ENCODE assay signal across 18 mouse cellular contexts in the genomic region with DNA sequence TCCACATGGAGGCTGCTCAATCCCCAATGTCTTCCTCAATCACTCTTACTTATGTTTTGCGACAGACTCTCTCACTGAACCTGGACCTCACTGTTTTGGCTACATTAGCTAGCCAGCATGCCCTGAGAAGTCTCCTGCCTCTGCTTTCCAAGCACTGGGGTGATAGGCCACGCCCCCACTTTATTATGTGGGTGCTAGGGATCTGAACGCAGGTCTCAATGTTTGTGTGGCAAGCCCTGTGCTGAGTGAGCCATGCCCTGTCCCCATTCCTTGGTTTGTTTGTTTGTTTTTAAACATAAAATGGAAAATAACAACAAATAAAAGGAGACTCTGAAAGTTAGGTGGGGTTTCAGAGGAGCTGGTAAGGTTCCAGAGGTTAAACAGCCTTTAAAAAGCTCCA. TPM values are rescaled to one million over a fixed set of nuclear protein-coding genes. Genes with fewer than 3 reads are reported as not detected.
"Had no signal": no experiment of that assay in that cellular context is flagged by ENCODE, and none has a peak within 500 bp of the region (broad histone marks: within the 10 kb centered on the region; RNA-seq: fewer than 3 reads in every experiment).

No protein-coding gene starts in this region.

- DNase-seq: lung, adult 18-20 months; lung, embryonic 14.5 days; lung, postnatal 10 days; lung, postnatal 4 days; midbrain, embryonic 14.5 days; right cerebral cortex, adult 18-20 months; right cerebral cortex, postnatal 25 days; right cerebral cortex, postnatal 4 days; spleen, adult 18-20 months; thymus, adult 18-20 months; thymus, postnatal 14 days; thymus, postnatal 36 days had no signal

- H3K9ac ChIP-seq: lung, embryonic 14.5 days; neural tube, embryonic 13.5 days; neural tube, embryonic 15.5 days had no signal

- H3K27me3 ChIP-seq: neural tube, embryonic 13.5 days; neural tube, embryonic 15.5 days had no signal

- H3K27ac ChIP-seq: neural tube, embryonic 13.5 days; neural tube, embryonic 15.5 days had no signal

- H3K9me3 ChIP-seq: midbrain, embryonic 10.5 days; neural tube, embryonic 13.5 days; neural tube, embryonic 15.5 days had no signal

- H3K4me3 ChIP-seq: midbrain, embryonic 10.5 days; myocyte; neural tube, embryonic 13.5 days; neural tube, embryonic 15.5 days had no signal

- ATAC-seq: midbrain, embryonic 16.5 days had no signal

- H3K4me2 ChIP-seq: lung, embryonic 14.5 days; neural tube, embryonic 13.5 days; neural tube, embryonic 15.5 days had no signal

- H3K4me1 ChIP-seq: midbrain, embryonic 10.5 days; neural tube, embryonic 13.5 days had no signal

- H3K36me3 ChIP-seq: midbrain, embryonic 10.5 days; neural tube, embryonic 13.5 days; neural tube, embryonic 15.5 days had no signal

RNA-seq across cellular contexts. Expression of gene Lipc, which starts 7.4 kb away (rescaled TPM):
- polyA plus RNA-seq: midbrain, embryonic 10.5 days; midbrain, embryonic 14.5 days; neural tube, embryonic 11.5 days had no signal
